Mouse (Mus musculus): ENCODE data around the gene Izumo1r. TPM values are rescaled to one million over a fixed set of nuclear protein-coding genes. Genes with fewer than 3 reads are reported as not detected.

Izumo1r gene
- polyA plus RNA-seq, 1 experiment from 2014 or later = not detected

DNA sequence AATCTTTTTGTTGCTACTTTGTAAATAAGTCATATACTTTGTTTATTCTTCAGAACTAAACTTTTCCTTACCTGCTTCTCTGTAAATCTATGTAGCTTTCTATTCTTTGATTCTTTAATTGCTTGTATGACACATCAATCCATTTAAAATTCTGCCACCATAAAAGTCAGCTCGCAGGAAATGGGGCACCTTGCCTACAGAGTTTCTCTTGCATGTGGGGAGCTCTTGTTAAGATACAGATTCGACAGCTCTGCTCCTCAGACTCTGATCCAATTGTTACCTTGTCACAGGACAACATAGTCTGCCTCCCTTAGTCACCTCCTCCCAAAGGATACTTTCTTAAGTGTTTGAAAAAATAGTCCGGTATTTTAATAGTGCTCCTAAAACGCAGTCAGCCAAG, 16.9 kb upstream of the Izumo1r start:
- 85% methylated on average over 4 of the region's 4 CpGs for WGBS (ENCODE audit: missing documents)
- H3K4me3 ChIP-seq (ENCODE audit: inconsistent target) = no peak overlapping the region
- H3K79me2 ChIP-seq (ENCODE audit: inconsistent target) = no peaks in the 10 kb centered on the region
- no peaks in the 10 kb centered on the region for H3K36me3 ChIP-seq (ENCODE audit: inconsistent target)
- H3K27ac ChIP-seq = no peak overlapping the region

DNA sequence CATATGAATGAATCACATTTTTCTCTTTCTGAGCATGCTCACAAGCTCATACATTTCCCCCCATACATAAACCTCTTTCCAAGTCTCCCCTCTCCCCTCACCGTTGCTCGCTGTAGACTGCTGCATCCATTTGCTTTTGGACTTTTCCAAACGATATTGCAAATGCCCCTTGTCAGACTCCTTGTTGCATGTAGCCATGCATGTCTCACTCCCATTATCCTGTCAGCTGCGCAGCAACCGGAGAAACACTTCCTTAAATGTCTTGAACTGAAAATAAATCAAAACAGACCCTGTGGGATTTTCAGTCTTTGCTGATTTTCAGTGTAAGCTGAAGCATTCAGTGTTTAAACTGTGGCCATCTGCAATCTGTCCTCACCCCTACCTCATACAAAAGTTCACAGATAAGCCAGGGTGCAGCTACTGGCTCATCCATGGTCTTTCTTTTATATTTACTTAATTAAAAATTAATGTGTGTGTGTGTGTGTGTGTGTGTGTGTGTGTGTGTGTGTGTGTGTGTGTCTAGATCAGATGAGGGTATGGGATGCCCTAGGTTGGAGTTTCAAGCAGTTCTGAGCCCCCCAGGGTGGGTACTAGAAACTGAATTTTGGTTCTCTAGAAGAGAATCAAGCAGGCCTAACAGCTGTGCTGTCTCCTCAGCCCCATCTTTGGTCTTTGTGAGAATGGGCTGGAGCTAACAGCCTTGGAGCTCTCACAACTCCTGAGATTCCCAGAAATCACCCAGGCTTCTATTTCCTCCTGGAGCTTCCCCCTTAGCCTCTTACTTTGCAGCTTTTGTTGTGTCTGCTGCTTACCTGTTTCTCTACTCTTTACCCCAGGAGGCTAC, 15.3 kb upstream of the Izumo1r start:
- no peak overlapping the region for H3K4me3 ChIP-seq (ENCODE audit: inconsistent target)
- H3K27ac ChIP-seq = no peak overlapping the region
- WGBS (ENCODE audit: missing documents) = 67% methylated on average over 5 of the region's 5 CpGs
- no peaks in the 10 kb centered on the region for H3K36me3 ChIP-seq (ENCODE audit: inconsistent target)
- no peaks in the 10 kb centered on the region for H3K79me2 ChIP-seq (ENCODE audit: inconsistent target)

DNA sequence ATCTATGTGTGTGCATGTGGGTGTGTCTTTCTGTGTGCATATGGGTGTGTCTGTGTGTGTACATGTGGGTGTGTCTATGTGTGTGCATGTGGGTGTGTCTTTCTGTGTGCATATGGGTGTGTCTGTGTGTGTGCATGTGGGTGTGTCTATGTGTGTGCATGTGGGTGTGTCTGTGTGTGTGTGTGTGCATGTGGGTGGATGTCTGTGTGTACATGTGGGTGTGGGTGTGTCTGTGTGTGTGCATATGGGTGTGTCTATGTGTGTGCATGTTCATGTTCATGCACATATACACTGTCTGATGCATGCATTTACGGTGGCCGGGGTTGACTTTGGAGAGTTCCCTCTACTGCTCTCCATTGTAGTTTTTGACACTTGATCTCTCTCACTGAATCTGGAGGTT, 13.9 kb upstream of the Izumo1r start:
- Histone ChIP-seq H3K4me3 (ENCODE audit: inconsistent target) (no peak overlapping the region), H3K79me2 (ENCODE audit: inconsistent target) (no peaks in the 10 kb centered on the region), H3K36me3 (ENCODE audit: inconsistent target) (no peaks in the 10 kb centered on the region), H3K27ac (no peak overlapping the region)
- WGBS (ENCODE audit: missing documents) = 100% methylated on average over 2 of the region's 2 CpGs

DNA sequence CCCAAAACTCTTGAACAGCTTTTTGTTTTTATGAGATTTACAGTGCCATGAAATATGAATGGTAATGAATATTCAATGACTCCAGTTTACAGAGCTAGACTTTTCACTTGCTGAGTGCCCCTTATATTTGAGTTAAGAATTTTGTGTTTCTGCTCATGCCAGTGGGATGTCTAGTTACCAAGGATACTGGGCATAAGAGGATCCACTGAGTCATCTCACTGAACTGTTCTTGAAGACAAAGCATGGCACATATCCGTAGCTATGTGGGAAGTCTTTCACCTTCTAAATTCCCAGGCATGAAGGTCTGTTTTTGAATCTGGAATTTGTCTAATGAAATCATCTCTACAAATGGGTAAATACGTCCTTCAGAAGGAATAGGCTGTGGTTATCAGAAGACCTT, 8.3 kb upstream of the Izumo1r start:
- Histone ChIP-seq H3K36me3 (ENCODE audit: inconsistent target) (no peaks in the 10 kb centered on the region), H3K27ac (no peak overlapping the region), H3K79me2 (ENCODE audit: inconsistent target) (no peaks in the 10 kb centered on the region), H3K4me3 (ENCODE audit: inconsistent target) (no peak overlapping the region)
- WGBS (ENCODE audit: missing documents) = 95% methylated on average over 2 of the region's 2 CpGs

DNA sequence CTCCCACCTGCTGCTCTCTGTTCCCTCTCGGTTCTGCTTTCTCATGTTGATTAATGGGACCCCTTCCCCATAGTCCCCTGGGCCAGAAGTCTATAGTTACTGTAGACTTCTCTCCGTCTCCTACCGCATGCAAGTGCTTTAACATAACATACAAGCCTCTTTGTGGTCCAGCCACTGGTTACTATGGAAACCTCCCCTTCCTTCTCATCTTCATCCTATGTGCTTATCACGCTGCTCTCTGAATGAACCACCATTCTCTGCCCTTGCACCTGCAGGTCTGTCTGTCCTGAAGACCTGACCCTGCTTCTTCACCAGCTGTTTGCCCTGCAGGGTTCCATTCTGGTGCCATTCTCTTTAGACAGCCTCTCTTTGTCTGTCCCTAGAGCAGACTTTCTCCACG, 6.2 kb upstream of the Izumo1r start:
- Histone ChIP-seq H3K27ac (no peak overlapping the region), H3K36me3 (ENCODE audit: inconsistent target) (no peaks in the 10 kb centered on the region), H3K4me3 (ENCODE audit: inconsistent target) (no peak overlapping the region), H3K79me2 (ENCODE audit: inconsistent target) (no peaks in the 10 kb centered on the region)
- WGBS (ENCODE audit: missing documents) = 91% methylated on average over 5 of the region's 5 CpGs

DNA sequence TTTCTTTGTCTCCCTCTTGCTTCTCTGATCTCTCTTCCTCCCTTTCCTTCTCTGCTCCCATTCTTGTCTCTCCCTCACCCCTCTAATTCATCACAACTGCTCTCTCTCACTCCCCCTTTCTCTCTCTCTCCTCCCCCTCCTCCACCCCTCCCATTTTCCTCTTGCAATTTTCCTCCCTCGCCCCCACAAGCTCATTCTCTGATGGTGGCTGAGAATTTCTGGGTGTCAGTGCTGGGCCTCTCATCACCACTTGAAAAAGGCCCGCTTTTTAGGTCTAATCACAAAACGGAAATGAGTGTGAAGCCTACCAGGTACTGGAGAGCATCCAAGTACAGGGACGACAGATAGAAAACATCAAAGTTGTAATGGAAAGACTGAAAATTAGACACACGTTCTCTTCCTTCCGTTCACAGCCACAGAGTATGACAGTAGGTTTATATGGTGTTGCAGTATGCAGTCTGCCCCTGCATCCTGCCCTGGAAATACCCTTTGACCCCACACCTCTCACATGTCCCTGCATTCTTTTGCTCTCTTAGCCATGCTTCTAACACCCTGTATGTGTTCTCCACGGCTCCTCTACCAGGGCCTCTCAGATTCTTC, 4.2 kb upstream of the Izumo1r start:
- Histone ChIP-seq H3K36me3 (ENCODE audit: inconsistent target) (no peaks in the 10 kb centered on the region), H3K4me3 (ENCODE audit: inconsistent target) (no peak overlapping the region), H3K79me2 (ENCODE audit: inconsistent target) (no peaks in the 10 kb centered on the region), H3K27ac (no peak overlapping the region)
- WGBS (ENCODE audit: missing documents) = 95% methylated on average over 7 of the region's 7 CpGs

DNA sequence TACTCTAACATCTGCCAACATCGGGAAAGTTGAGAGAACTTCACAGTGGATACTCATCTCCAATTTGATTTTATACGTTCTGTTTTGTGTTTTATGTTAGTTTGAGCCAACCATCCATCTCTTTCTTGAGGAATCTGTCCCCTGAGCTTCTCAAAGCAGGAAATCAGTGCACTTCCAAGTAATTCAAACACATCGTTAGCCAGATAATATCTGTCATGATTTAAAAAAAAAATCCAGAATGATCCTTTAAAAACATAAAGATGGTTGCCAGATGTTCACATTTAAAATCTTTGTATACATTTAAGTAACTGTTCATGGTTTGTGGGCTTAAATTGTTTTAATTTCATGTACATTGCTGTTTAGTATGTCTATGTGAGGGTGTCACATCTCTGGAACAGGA, 2.2 kb upstream of the Izumo1r start:
- 95% methylated on average over 3 of the region's 3 CpGs for WGBS (ENCODE audit: missing documents)
- Histone ChIP-seq H3K79me2 (ENCODE audit: inconsistent target) (no peaks in the 10 kb centered on the region), H3K36me3 (ENCODE audit: inconsistent target) (no peaks in the 10 kb centered on the region), H3K4me3 (ENCODE audit: inconsistent target) (no peak overlapping the region), H3K27ac (no peak overlapping the region)

DNA sequence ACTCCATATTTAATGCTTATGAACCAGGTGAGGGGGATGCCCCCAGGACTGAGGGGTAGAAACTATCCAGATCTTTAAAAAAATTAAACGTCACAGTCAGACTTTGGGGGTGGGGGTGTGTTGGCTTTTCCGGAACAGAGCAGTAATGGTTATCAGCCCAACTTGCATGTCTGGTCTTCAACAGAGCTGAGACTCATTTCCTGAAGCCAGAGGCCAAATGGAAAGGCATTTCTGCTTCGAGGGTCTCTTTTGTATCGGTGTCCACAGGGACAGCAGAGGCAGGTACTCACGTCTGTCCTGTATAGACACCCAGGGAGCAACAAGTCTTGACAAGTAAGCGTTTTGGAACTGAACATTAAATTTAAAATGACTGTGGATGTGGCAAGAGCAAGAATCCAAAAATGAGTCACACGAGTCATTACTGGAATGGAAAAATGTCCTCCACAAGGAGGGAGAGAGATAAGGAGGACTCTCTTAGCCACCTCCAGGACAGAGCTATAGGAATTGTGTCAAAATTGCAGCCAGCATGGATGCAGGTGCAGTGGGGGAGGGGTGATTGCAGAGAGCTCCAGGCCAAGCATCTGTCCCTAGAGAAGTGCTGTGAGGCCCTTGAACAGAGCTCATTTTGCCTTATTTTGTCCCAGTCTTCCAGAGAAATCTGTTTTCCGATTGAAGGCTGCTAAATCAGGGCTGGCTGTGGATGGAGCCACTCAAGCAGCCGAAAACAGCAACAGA, 1.2 kb upstream of the Izumo1r start:
- H3K4me3 ChIP-seq (ENCODE audit: inconsistent target) = no peak overlapping the region
- 52% methylated on average over 9 of the region's 9 CpGs for WGBS (ENCODE audit: missing documents)
- no peak overlapping the region for H3K27ac ChIP-seq
- no peaks in the 10 kb centered on the region for H3K36me3 ChIP-seq (ENCODE audit: inconsistent target)
- no peaks in the 10 kb centered on the region for H3K79me2 ChIP-seq (ENCODE audit: inconsistent target)

DNA sequence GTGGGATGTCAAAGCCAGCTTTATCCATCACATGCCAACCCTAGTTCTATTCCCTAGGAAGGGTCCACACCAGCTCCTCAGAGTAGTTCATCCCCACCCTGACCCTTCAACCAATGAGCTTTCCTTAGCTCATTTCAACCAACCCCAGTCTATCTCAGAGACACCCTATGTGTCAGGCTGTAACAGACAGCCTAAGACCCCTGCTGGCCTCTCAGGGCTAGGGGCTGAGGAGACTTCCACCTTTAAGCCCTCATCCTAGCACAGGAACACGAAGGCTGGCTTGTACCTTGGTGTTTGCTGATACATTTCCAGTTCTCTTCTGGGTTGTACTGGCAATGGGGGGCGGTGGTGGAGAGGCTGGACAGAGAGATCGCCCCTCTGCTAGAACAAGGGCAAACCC, 743 bp downstream of the Izumo1r start:
- H3K4me3 ChIP-seq (ENCODE audit: inconsistent target) = no peak overlapping the region
- no peak overlapping the region for H3K27ac ChIP-seq
- H3K79me2 ChIP-seq (ENCODE audit: inconsistent target) = no peaks in the 10 kb centered on the region
- 94% methylated on average over 3 of the region's 3 CpGs for WGBS (ENCODE audit: missing documents)
- H3K36me3 ChIP-seq (ENCODE audit: inconsistent target) = no peaks in the 10 kb centered on the region

DNA sequence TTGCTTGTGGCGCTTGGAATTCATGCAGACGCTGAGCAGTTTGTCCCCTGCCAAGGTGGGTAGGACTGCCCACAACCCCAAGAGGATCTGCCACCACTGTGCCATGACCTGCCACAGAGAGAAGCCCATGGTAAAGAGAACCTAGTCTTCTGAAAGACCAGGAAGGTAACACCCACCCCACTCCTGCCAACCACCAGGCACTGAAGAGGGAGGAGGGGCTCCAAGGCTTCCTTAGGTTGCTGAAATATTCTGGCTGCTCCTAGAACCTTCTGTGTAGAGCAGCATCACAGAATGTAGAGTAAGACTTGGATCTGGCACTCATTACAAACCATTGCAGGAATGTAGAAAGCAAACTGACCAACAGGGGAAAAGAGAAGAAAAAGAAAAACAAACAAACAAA, 1.3 kb downstream of the Izumo1r start:
- no peak overlapping the region for H3K27ac ChIP-seq
- no peak overlapping the region for H3K4me3 ChIP-seq (ENCODE audit: inconsistent target)
- 96% methylated on average over 2 of the region's 2 CpGs for WGBS (ENCODE audit: missing documents)
- H3K36me3 ChIP-seq (ENCODE audit: inconsistent target) = no peaks in the 10 kb centered on the region
- H3K79me2 ChIP-seq (ENCODE audit: inconsistent target) = no peaks in the 10 kb centered on the region

DNA sequence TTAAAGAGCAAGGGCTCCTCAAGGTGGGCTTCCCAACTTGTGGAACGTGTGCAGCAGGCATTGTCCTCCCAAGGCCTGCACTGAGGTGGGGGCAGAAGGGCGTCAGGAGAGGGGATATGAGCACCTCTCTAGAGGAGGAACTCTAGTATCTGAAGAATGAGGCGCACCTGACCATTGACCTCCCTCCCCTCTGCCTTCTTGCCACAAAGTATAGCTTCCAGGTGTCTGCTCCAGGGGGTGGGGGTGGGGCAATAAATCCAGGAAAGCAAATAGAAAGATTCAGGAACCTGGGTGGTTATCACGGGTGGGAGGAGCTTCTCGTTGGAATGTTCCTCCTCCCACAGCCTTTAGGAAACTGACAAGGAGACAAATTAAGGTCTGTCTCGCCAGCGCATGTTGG, 2.0 kb downstream of the Izumo1r start:
- 85% methylated on average over 7 of the region's 7 CpGs for WGBS (ENCODE audit: missing documents)
- no peaks in the 10 kb centered on the region for H3K36me3 ChIP-seq (ENCODE audit: inconsistent target)
- H3K4me3 ChIP-seq (ENCODE audit: inconsistent target) = no peak overlapping the region
- H3K79me2 ChIP-seq (ENCODE audit: inconsistent target) = no peaks in the 10 kb centered on the region
- H3K27ac ChIP-seq = no peak overlapping the region

DNA sequence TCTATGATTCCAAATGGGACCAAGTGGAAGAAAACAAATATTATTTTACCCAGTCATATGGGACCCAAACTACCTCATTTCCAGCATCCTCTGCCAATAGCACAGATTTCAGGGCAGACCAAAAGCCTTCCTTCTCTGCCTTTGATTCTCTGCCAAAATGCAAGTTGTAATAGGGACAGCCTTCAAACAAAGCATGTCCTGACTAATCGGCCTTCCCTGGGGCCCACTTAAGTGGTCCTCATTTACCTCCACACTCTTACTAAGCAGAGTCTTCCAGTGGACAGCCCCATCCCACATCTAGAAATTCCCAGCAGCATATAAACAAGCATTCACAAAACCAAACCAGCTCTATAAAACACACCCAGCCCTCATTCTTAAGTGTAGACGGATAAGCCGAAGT, 6.6 kb downstream of the Izumo1r start:
- WGBS (ENCODE audit: missing documents) = 92% methylated on average over 3 of the region's 3 CpGs
- H3K4me3 ChIP-seq (ENCODE audit: inconsistent target) = no peak overlapping the region
- no peaks in the 10 kb centered on the region for H3K36me3 ChIP-seq (ENCODE audit: inconsistent target)
- no peak overlapping the region for H3K27ac ChIP-seq
- H3K79me2 ChIP-seq (ENCODE audit: inconsistent target) = no peaks in the 10 kb centered on the region

DNA sequence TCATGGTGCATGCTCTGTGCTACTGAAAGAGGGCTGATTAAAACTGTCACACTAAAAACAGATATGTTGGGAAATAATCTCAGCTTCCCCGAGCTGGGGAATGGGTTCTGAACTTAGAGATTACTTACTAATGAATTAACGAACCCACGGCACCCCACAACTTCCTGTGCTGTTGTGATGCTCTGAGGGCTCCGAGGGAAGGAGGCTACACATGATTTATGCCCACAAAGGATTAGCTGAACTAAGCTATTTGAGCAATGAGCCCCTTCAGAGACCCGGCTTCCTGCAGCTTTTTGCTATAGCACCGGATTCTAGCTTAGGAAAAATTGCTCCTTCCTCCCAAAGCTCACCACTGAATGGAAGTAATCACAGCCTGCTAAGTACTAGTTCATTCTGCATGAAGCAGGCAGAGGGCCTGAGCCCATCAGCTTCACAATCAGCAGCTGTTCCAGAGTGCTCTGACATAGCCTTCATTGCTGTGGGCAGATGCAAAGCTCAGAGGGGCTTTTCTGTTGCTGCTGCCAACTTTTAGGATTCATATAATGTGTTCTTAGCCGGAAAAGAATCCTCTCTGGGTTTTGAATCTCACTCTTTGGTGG, 8.4 kb downstream of the Izumo1r start:
- Histone ChIP-seq H3K79me2 (ENCODE audit: inconsistent target) (no peaks in the 10 kb centered on the region), H3K4me3 (ENCODE audit: inconsistent target) (no peak overlapping the region), H3K27ac (no peak overlapping the region), H3K36me3 (ENCODE audit: inconsistent target) (no peaks in the 10 kb centered on the region)
- WGBS (ENCODE audit: missing documents) = 66% methylated on average over 7 of the region's 7 CpGs

DNA sequence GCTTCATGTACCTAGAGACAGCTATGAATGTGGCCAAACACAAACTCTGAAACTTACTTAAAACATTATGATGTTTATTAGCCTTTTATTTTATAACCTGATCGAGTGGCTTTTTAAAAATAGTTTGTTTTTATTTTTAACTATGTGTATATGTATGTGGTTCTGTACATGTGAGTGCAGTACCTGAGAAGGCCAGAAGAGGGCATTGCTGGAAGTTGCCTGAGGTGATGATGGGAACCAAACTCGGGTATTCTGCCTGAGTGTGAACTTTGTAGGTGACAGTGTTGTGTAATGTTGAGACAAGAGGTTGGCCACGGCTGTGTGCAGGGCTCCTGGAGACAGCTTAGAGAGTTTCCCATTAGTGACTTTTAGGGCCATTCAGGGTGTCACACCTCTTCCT, 9.1 kb downstream of the Izumo1r start:
- 97% methylated on average over 3 of the region's 3 CpGs for WGBS (ENCODE audit: missing documents)
- H3K27ac ChIP-seq = no peak overlapping the region
- H3K4me3 ChIP-seq (ENCODE audit: inconsistent target) = no peak overlapping the region
- no peaks in the 10 kb centered on the region for H3K79me2 ChIP-seq (ENCODE audit: inconsistent target)
- H3K36me3 ChIP-seq (ENCODE audit: inconsistent target) = no peaks in the 10 kb centered on the region

DNA sequence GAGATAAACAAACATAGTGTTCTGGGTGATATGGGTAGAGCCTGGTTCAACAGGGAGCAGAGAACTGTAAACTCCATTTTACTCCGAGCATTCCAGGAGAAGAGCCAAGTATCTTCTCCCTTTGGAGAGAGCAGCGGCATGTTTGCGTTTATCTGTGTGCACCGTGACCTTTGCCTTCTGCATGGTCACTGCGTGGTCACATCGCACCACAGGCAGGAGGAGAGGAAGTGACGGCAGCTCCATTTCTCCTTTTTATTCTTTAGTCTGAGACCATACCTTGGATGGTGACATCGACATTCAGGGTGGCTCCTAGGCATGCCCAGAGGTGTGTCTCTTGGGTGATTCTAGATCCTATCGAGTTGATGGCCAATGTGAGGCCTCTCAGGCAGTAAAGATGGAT, 10.4 kb downstream of the Izumo1r start:
- Histone ChIP-seq H3K36me3 (ENCODE audit: inconsistent target) (no peaks in the 10 kb centered on the region), H3K79me2 (ENCODE audit: inconsistent target) (no peaks in the 10 kb centered on the region), H3K4me3 (ENCODE audit: inconsistent target) (no peak overlapping the region), H3K27ac (no peak overlapping the region)
- WGBS (ENCODE audit: missing documents) = 48% methylated on average over 9 of the region's 9 CpGs
